Mouse (Mus musculus) heart, adult 18-20 months (tissue): Measurements from ENCODE around the gene Tubb4a. TPM values are rescaled to one million over a fixed set of nuclear protein-coding genes. Genes with fewer than 3 reads are reported as not detected.
"Not testable (repeated sequence)": the region's sequence is repeated elsewhere in the genome, so short reads cannot be mapped to it uniquely, and the experiment has no call there.

Source experiments
- DNase-seq, 2 experiments: peaks; one replicate each; pipeline ENCODE4 v3.0.0; 2021 to 2022; ENCODE audit warnings: mixed read lengths in 1 of 2
- total RNA-seq, 2 experiments: library from RNA; stranded (reverse); gene quantifications; 2 replicates each; pipeline ENCODE4 v1.2.3; 2021

Tubb4a gene
- total RNA-seq, 2 experiments from 2014 or later: 1.2 to 1.6 TPM

DNA sequence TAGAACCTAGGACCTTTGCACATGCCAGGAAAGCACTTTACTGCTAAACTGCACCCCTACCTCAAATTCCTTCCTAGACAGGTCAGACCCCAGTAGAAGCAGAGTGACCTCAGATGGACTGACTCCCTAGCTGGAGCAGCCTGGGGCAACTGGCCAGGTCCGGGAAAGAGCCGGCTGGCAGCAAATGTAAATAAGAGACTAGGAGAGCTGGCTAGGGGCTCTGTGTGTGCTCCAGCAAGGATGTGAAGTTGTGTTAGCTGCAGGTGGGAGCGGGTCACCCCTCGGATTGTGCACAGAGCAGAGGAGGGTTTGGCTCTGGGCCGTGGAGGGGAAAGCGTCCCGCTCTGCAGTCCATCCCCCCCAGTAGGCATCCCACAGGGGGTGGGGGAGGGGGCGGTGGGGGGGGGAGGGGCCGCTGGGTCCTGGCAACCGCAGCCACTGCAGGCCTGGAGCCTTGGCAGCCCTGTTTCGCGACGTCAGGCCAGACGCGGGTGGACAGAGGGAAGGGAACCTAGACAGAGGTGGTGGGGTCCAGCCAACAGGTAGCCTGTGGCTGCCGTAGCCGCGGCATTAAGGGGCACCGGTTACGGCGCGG is 28.6 kb downstream of the Tubb4a start, which contains the start of gene Crb3:
Gene Crb3 (plus strand): TSS at position 215 of the 595 bp plus-strand sequence.
- DNase-seq: peak; percentile 54 to 62

DNA sequence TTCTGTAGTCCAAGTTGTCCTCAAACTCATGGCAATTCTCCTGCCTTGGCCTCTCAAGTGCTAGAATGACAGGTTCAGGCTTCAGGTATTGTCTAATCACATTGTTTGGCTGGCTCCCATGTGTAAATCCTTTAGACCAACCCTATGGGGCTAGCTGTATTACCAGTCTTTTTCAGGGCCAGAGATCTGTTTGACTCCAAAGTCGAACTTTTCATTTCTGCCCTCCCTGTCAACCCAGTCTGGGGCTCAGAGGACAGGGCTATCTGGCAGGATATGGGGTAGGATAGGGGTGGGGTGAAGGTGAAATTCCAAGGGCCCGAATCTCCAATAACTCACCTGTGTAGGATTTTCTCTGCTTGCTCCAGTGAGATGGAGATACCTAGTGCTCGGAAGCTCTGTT is 31.3 kb downstream of the Tubb4a start:
- no peak for DNase-seq

DNA sequence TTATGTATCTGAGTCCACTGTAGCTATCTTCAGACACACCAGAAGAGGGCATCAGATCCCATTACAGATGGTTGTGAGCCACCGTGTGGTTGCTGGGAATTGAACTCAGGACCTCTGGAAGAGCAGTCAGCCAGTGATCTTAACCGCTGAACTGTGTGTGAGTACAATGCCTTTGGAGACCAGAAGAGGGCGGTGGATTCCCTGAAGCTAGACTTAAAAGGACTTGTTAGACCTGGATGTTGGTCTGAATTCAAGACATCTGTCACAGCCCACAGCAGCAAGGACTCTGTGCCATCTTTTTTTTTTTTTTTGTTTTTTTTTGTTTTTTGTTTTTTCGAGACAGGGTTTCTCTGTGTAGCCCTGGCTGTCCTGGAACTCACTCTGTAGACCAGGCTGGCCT is 35.9 kb downstream of the Tubb4a start:
- DNase-seq: not testable (repeated sequence)

DNA sequence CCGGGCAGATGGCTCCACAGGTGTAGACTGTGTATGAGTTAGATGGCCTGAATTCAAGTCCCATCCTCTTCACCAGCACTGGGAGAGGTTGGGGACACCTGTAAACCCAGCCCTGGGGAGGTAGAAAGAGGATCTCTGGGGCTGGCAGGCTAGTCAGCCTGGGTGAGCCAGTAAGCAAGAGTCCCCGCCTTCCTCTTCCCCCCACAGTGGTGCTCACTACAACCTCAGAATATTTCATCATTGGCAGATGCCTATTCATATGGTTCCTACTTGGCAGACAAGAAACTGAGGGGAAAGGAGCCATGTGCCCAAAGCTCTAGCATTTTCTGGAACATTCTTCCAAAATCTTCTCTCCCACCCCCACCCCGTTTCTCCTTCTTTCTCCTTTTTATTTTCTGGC is 38.8 kb downstream of the Tubb4a start:
- no peak for DNase-seq

DNA sequence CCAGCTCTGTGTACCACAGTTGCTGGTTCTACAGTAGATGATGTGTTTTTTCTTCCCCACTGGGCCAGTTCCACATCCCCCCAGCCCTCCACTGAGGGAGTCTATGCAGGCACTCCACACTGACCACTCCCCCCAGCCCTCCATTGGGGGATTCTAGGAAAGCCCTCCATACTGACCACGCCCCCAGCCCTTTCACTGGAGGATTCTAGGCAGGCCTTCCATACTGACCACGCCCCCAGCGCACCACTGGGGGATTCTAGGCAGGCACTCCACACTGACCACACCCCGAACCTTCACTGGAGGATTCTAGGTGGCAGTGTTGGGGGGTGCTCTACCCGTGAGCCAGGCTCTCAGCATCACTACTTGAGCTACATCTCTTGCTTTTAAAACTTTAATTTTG is 40.2 kb downstream of the Tubb4a start:
- DNase-seq: no peak

DNA sequence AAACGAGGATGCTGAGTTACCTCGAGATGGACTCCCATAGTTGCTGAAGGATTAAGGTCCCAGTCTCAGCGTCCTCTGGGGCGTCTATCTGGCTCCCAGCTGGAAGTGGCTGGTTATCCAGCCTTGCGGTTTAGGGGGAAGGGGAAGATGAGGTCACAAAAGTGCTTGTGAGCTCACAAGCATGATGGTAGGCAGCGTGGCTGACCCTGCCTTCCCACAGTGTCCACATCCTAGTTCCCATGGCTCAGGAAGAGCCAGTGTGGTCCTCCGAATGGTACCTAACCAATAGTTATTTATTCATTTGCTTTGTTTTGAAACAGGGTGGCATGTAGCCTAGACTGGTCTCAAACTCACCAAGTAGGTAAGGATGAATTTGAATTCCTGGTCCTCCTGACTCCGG is 46.0 kb downstream of the Tubb4a start, which contains the start of gene Slc25a41:
Gene Slc25a41 (minus strand): TSS at position 101 of the 400 bp plus-strand sequence.
- DNase-seq: no peak

DNA sequence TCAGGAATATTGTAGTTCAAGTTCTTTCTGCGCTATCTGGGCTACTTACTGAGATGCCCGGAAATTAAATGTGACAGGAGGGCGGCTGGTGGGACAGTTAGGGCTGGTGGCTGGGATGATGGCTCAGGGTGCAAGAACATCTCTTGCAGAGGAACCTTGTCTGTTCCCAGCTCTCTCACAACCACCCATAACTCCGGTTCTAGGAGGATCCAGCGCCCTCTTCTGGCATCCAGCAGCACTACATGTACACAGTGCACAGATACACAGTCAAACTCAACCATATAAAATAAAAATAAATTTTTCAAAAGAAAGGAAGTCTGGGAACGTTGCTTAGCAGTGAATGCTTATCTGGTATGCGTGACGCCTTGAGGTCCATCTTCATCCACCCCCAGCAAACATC is 48.6 kb downstream of the Tubb4a start:
- no peak for DNase-seq

DNA sequence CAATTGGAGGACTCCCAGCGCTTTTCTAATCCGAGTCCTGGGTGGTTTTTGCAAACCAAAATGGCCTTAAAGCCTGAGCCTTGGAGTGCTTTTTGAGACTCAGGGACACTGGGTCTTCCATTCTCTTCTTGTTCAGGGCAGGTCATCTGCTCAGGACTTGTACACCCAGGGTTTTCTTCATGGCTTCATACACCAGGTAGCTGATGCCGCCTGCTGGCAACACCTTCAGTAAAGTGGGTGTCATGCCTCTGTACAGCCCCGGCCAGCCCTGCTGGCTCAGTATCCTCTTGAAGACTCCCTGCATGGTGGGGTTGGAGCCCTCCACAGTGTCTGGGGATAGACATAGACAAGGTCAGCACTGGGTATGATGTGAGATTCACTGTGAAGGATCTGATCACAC is 54.7 kb downstream of the Tubb4a start:
- DNase-seq: no peak

DNA sequence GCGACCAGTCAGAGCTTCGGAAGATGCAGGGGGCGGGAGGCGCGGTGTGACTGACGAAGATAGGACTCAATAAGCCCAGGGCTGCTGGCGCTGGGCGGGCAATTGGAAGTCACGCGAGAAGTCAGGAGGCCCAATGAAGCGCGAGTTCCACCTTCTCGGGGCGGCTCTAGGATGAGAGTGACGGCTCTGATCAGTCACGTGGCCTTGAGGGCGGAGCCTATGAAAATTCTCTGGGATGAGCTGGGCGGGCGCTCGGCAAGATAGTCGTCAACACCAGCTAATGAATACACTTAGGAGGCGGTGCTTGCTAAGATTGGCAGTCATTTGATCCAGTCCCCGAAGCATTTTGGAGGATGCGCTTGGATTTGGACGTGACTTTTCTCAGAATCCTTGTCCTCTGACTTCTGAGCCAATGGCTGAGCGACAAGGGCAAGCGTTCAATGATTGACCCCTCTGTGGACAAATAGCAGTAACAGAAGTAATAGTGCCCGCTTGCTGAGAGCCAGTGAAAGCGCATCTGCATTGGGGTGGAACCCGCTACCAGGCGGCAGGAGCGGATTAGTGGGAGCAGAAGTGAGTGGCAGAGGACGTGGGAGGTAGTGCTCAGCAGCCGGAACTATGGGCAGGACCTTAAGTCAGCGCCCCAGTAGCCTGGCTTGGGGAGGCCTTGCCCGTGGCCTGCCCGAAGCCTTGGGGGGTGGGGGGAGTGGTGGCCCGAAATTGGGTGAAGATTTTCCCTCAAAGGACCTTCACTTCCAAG is 55.7 kb downstream of the Tubb4a start:
- DNase-seq: peak; percentile 100

DNA sequence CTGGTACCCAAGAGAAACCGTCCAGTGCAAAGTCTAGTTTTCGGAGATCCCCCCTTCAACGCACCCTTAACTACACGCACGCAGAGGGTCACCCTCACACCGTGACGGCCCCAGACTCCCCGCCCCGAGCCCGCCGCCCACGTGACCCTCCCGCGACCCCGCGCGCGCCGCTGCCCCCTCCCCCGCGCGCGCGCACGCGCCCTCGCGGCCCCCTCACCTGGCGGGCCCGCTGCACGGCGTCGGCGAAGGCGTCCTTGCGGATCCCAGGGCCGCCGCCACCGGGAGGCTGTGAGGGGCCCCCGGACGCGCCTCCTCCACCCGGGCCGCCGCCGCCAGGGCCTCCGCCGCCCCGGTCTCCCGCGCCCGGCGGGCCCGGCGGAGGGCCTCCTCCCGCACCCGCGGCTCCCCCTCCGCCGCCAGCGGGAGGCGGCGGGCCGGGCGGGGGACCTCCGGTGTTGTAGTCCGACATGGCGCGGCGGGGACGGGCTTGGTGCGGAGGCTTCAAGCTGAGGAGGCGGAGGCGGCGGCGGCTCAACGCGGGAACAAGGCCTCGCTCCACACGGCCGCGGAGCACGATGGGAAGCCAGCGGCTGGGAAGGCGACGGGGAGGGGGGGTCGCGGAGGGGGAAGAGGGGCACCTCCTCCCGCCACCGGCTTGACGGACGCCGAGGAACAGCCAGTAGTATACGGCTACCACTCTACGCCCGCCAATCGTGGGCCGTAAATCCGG is 56.5 kb downstream of the Tubb4a start, which contains the start of gene Khsrp:
Gene Khsrp (minus strand): TSS at position 592 of the 730 bp plus-strand sequence.
- peak in 1 of 2 experiments; percentile 17 for DNase-seq

Other genes with a start within 250 kb of the Tubb4a start
- gene Acsbg2, start 213.3 kb downstream of the Tubb4a start, total RNA-seq: not detected
- gene 1700061G19Rik, start 212.3 kb downstream of the Tubb4a start, total RNA-seq: not detected
- 10 to 100 TPM; 24.3 to 25.9 TPM for gene Mllt1, start 152.4 kb downstream of the Tubb4a start, total RNA-seq
- gene Acer1, start 105.7 kb downstream of the Tubb4a start, total RNA-seq: not detected
- gene Clpp, start 97.5 kb downstream of the Tubb4a start, total RNA-seq: 10 to 100 TPM; 80.9 to 83.1 TPM
- gene Alkbh7, start 90.4 kb downstream of the Tubb4a start, total RNA-seq: 10 to 100 TPM; 72.4 to 78.0 TPM
- not detected for gene Pspn, start 87.8 kb downstream of the Tubb4a start, total RNA-seq
- 10 to 100 TPM; 22.6 to 23.0 TPM for gene Gtf2f1, start 76.5 kb downstream of the Tubb4a start, total RNA-seq
- gene Gm17949, start 76.3 kb downstream of the Tubb4a start, total RNA-seq: not detected
- 10 to 100 TPM; 38.3 to 42.5 TPM for gene Khsrp, start 56.3 kb downstream of the Tubb4a start, total RNA-seq
- not detected for gene Slc25a41, start 46.1 kb downstream of the Tubb4a start, total RNA-seq
- under 1 TPM in 1 of 2 experiments, not detected in 1; 0.95 TPM for gene Crb3, start 28.7 kb downstream of the Tubb4a start, total RNA-seq
- 10 to 100 TPM; 58.9 to 62.5 TPM for gene Slc25a23, start 27.9 kb downstream of the Tubb4a start, total RNA-seq
- gene Dennd1c, start 9.3 kb downstream of the Tubb4a start, total RNA-seq: 1 to 10 TPM in 1 of 2 experiments, under 1 TPM in 1; 0.60 to 3.0 TPM
- under 1 TPM in 1 of 2 experiments, not detected in 1; 0.51 TPM for gene Tnfsf9, start 17.5 kb upstream of the Tubb4a start, total RNA-seq
- not detected for gene Cd70, start 62.0 kb upstream of the Tubb4a start, total RNA-seq
- gene Tnfsf14, start 106.4 kb upstream of the Tubb4a start, total RNA-seq: under 1 TPM in 1 of 2 experiments, not detected in 1; 0.36 TPM
- gene C3, start 140.4 kb upstream of the Tubb4a start, total RNA-seq: 100 to 1,000 TPM in 1 of 2 experiments, 10 to 100 TPM in 1; 69.5 to 194 TPM
- 10 to 100 TPM; 24.4 to 30.0 TPM for gene Gpr108, start 160.7 kb upstream of the Tubb4a start, total RNA-seq
- 100 to 1,000 TPM; 106 to 109 TPM for gene Trip10, start 161.7 kb upstream of the Tubb4a start, total RNA-seq
- 1 to 10 TPM; 1.6 to 3.3 TPM for gene Vav1, start 191.3 kb upstream of the Tubb4a start, total RNA-seq